Mouse (Mus musculus) olfactory bulb, adult 2 months (tissue): Measurements from ENCODE around the gene Akap7. TPM values are rescaled to one million over a fixed set of nuclear protein-coding genes. Genes with fewer than 3 reads are reported as not detected.

Source experiments
- H3K27ac ChIP-seq: fragments of 200-500 bp; 2 replicates; pipeline ENCODE4 v1.5.1; 2012; ENCODE audit warnings: low read depth, low read length; ENCODE audit not compliant: insufficient read depth
- H3K4me1 ChIP-seq: fragments of 200-500 bp; 2 replicates; pipeline ENCODE4 v1.6.1; 2012; ENCODE audit warnings: low read length; ENCODE audit not compliant: control insufficient read depth, insufficient read depth
- H3K4me3 ChIP-seq: fragments of 200-500 bp; 2 replicates; pipeline ENCODE4 v1.5.1; 2012; ENCODE audit warnings: mild to moderate bottlenecking, low read depth, low read length, moderate library complexity; ENCODE audit not compliant: insufficient read depth
- CTCF ChIP-seq: fragments of 200-500 bp; IDR thresholded peaks from 2 replicates; pipeline ENCODE4 v1.5.1; 2012; ENCODE audit warnings: low read depth, mild to moderate bottlenecking, low read length, moderate library complexity; ENCODE audit not compliant: insufficient read depth
- POLR2A ChIP-seq: fragments of 200-500 bp; IDR thresholded peaks from 2 replicates; pipeline ENCODE4 v1.6.1; 2012; ENCODE audit warnings: mild to moderate bottlenecking, low read depth, low read length, moderate library complexity; ENCODE audit not compliant: insufficient read depth
- WGBS: fragments of 180-500 bp; shearing (Covaris S2); methylation state at CpG from one replicate; pipeline ENCODE4 v1.1.7; 2018; 5-methylcytosine and 5-hydroxymethylcytosine counted together
- polyA plus RNA-seq: library from polyadenylated mRNA; stranded (reverse); fragments of >200 nt; gene quantifications from 2 replicates; pipeline ENCODE4 v1.2.4, GENCODE M21; 2012; ENCODE audit warnings: low replicate concordance; ENCODE audit not compliant: missing spikeins, insufficient read depth, insufficient read length

Gene Akap7
- polyA plus RNA-seq, 1 experiment = not detected

DNA sequence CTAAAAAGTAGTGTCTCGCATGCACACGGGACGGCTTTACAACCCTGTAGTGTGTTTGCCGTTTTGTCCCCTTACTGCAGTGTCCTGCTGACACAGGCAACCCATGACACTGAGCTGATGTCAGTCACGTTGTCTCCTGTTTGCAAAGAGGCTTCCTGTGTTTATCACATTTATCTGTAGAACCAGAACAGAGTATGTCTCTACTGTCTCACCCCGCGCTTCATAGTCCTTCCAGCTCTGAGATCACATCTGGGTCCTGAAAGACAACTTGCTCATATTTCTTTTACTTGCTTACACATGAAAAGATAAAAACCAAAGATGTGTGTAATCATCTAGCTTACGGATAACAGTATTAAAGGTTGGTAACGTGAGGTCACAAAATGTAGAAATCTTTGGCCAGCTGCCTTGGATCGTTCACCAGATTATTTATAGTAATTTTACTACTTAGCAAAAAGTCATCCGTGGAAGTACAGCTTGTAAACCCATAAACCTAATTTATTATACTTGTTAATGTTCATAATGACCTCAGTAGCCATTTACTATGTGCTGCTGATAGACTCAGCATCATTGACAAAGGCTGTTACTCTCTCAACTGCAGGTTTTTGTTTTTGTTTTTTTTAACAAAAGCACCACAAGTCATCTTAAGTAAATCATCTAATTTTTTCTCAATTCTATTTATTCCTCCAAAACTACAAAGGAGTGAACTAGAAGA lies 22.4 kb downstream of the Akap7 start:
- 88% methylated on average over 11 of the region's 11 CpGs for WGBS
- H3K27ac ChIP-seq = no peak overlapping the region
- no peaks in the 10 kb centered on the region for H3K4me1 ChIP-seq
- TF ChIP-seq POLR2A = no peak
- no peak for TF ChIP-seq CTCF
- no peak overlapping the region for H3K4me3 ChIP-seq

DNA sequence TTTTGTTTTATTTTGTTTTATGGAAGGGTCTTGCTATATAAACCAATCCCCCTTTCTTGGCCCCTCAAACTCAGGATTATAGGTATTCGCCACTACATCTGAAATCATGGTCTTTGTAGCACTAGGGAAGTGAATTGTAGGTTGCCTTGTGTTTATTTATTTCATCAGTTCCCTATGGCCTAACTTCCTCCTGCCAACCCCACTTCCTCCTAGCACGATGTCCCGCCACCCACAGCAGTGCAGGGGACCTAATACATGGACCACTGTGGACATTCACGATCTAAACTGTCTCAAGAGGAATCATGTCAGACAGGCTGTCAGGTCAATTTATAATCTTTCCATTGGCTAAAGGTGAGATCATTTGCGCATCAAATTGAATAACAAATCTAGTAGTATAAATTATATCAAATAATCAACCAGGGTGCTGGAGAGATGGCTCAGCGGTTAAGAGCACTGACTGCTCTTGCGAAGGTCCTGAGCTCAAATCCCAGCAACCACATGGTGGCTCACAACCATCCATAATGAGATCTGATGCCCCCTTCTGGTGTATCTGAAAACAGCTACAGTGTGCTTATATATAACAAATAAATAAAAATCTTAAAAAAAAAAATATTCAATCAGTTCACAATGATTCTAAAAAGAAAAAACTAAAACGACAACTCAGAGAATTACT lies 23.1 kb downstream of the Akap7 start:
- Histone ChIP-seq H3K4me3 (no peak overlapping the region), H3K27ac (no peak overlapping the region), H3K4me1 (no peaks in the 10 kb centered on the region)
- TF ChIP-seq CTCF (no peak), POLR2A (no peak)
- 91% methylated on average over 8 of the region's 8 CpGs for WGBS

- Histone ChIP-seq H3K4me3 (no peak overlapping the region), H3K27ac (no peak overlapping the region), H3K4me1 (no peaks in the 10 kb centered on the region)
- TF ChIP-seq CTCF = no peak
- TF ChIP-seq POLR2A = no peak
- 95% methylated on average over 7 of the region's 7 CpGs for WGBS
Observed at GRCm38 (mm10) chr10:25283397-25283796, 24.3 kb downstream of the Akap7 start.

DNA sequence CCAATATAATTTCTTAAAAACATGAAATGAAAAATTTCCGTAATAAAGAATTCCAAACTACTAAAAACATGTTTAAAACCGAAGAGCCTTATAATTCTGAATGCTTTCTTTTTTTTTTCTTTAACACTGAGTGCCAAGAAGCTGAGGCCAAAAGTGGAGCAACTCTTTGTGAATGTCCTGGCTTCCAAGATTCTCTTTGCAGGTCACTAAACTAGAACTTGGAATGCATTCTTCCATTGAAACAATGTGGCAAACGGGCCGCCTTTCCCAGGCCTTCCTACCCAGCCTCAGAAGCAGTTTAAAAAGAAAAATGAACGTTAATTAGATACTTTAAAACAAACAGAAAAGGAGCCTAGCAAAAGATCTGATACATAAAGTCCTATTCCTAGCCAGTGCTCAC lies 27.5 kb downstream of the Akap7 start:
- H3K27ac ChIP-seq = no peak overlapping the region
- H3K4me3 ChIP-seq = no peak overlapping the region
- H3K4me1 ChIP-seq = no peaks in the 10 kb centered on the region
- TF ChIP-seq POLR2A = no peak
- no peak for TF ChIP-seq CTCF
- WGBS = 68% methylated on average over 5 of the region's 5 CpGs

- TF ChIP-seq CTCF = no peak
- H3K4me3 ChIP-seq = no peak overlapping the region
- WGBS = 70% methylated on average over 3 of the region's 3 CpGs
- H3K27ac ChIP-seq = no peak overlapping the region
- no peaks in the 10 kb centered on the region for H3K4me1 ChIP-seq
Observed at GRCm38 (mm10) chr10:25279406-25279805, 28.3 kb downstream of the Akap7 start.

DNA sequence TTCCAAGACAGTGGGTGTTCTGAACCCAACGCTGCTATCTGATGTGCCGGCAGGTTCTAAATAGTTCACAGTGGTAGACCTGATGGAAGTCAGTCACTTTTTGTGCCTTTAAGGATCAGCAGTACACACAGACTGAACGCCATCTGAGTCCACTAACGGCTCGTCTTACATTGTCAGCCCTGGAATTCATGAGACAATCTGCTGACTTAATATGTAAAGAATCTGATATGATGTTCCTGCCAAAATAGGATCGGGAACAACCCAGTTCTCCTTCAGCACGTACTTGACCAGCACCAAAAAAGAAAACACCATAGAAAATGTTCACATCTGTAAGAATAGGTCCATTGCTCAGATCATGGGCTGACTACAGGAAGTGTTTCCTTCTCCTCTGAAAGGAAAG lies 32.2 kb downstream of the Akap7 start:
- WGBS = 88% methylated on average over 7 of the region's 7 CpGs
- TF ChIP-seq CTCF (no peak), POLR2A (no peak)
- Histone ChIP-seq H3K27ac (no peak overlapping the region), H3K4me1 (no peaks in the 10 kb centered on the region), H3K4me3 (no peak overlapping the region)

GRCm38 (mm10) chr10:25274621-25275330 lies 32.9 kb downstream of the Akap7 start:
- Histone ChIP-seq H3K4me3 (no peak overlapping the region), H3K4me1 (no peaks in the 10 kb centered on the region), H3K27ac (no peak overlapping the region)
- 94% methylated on average over 26 of the region's 26 CpGs for WGBS
- TF ChIP-seq CTCF = no peak

- TF ChIP-seq CTCF (no peak), POLR2A (no peak)
- WGBS = 60% methylated on average over 1 of the region's 1 CpGs
- Histone ChIP-seq H3K4me3 (no peak overlapping the region), H3K27ac (no peak overlapping the region), H3K4me1 (no peaks in the 10 kb centered on the region)
Observed at GRCm38 (mm10) chr10:25273731-25274130, 33.9 kb downstream of the Akap7 start.

GRCm38 (mm10) chr10:25271756-25272155 lies 35.9 kb downstream of the Akap7 start:
- TF ChIP-seq CTCF = no peak
- no peak for TF ChIP-seq POLR2A
- Histone ChIP-seq H3K27ac (no peak overlapping the region; the same call in 1 of the 2 replicates), H3K4me3 (no peak overlapping the region), H3K4me1 (no peaks in the 10 kb centered on the region)
- 67% methylated on average over 2 of the region's 2 CpGs for WGBS

GRCm38 (mm10) chr10:25271207-25271606 lies 36.5 kb downstream of the Akap7 start:
- TF ChIP-seq CTCF (no peak), POLR2A (no peak)
- Histone ChIP-seq H3K4me3 (no peak overlapping the region), H3K4me1 (no peaks in the 10 kb centered on the region), H3K27ac (no peak overlapping the region)
- 86% methylated on average over 8 of the region's 8 CpGs for WGBS
